Mouse (Mus musculus) retina, postnatal 1 day (tissue): Measurements from ENCODE around the gene Col4a1.

Source experiments
- DNase-seq: peaks from one replicate; pipeline ENCODE4 v3.0.0-alpha.2; 2012

The Col4a1 gene

DNA sequence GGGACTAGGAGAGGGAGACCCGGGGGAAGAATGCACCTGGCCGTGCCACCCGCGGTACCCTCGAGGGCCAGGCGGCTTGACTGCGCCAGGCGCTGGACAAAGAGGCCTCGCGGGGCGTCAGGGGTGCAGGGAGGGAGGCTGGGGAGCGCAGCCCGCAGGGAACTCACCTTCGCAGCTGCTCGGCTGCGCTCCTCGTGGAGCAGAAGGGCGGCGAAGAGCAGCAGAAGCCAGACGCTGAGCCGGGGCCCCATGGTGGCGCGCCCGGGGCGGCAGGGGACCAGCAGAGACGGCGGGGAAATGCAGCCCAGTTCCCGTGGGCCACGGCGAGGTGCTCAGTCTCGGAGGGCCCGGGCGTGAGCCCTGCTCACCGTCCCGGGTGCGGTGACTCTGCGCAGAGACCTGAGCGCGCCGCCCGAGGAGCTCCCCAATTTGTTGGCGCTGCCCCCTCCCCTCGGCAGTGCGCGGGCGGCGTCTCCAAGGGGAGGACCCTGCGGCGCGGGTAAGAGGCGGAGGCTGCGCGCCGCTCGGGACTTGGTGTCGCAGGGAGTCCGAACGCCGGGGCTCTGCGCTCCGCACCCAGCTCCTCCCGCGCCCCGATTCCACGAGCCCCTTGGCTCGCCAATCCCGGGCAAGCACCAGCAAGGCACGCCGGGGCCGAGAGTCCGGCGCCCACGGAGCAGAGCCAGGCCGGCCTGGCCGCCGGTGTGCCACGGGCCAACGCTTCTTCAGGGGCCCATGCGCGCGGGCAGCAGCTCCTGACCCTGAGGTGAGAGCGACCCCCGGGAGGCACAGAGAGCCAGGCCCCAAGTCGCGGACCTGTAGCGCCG, at the start of gene Col4a1, which contains the start of gene Col4a2:
TSS of gene Col4a1 (minus strand) at position 478 of the 827 bp plus-strand sequence.
TSS of gene Col4a2 (plus strand) at position 457 of the 827 bp plus-strand sequence.
- peak; percentile 83 for DNase-seq

DNA sequence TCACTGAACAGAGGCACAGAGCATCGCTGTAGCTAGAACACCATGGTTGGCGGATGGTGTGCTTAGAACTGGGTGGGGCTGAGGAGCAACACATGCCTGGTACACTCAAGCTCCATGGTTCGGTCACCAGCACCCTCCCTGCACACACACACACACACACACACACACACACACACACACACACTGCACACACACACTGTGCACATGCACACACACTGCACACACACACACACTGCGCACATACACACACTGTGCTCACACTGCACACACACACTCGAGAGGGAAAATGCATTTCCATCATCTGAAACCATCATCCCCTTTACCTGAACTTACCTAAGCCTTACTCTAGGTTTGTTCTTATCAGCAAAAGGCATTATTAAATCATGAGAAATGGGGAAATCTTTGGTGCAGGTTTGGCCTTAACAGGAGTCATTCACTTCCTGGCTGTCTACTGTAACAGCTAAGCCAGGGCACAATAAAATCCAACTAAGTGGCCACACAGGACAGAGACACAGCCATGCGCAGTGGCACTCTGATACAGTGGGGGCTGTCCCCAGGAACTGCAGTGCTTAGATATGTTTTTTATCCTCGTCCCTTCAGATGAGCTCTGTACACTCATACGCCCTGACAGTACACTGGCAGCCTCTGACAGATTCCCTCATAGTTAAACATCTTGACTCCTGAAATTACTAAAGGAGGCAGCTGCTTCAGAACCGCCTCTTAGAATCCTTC, 49.1 kb upstream of the Col4a1 start:
- DNase-seq = no peak

DNA sequence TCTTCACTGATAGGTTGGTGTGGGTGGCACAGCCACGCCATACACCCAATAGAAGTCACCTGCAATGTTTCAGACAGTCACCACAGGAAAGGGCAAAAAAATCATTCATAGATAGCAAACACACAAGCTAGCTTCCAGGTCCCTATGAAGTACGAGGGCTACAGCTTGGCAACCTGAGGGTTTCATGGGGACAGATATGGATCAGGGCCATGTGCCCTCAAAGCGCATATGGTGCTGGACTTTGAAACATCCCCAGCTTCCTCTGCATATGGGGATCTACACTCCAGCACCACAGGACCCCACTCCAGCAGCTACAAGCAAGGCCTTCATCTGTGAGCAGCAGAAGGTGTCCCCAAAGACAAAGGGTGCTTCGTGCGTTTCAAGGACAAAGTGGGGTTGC, 47.2 kb upstream of the Col4a1 start:
- no peak for DNase-seq

DNA sequence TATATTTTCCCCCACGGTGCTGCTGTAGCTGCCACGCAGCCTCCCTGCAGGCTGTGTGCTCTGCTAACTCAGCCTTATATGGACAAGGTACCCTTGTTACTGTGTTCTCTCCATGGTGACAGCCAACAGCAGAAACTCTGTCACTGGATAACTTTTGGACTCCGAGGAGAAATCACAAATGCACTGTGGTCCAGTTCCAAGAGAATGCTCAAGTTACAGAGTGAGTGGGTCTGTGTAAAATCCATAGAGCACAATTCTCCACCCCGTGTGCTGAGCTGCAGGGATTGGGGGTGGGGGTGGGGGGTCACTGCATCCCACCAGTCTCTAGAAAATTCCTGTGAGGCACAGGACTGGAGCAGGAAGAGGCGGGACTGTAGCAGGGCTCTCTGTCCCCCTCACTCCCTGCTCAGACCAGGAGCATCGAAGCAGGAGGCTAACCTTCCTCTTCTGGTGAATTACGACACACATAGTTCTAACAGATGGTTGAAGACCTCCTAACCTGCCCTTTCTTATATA, 45.4 kb upstream of the Col4a1 start:
- DNase-seq = no peak

DNA sequence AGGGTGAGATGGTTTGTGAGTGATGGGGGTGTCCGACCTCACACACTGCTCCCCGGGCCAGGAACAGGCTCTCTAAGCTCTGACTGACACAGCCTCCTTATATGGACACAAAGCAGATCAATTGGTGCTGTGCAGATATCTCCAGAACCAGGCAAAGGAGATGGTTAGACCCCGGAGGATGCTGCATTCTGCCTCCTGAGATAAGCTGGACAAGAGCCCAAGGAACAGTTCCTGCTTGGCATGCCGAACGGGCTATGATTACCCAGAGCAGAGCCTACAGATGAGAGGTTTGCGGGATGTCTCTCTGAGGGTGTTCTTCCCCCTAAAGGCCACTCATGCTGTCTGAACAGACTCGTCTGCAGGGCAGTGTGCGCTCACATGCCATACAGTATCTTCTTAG, 44.1 kb upstream of the Col4a1 start:
- DNase-seq = no peak

DNA sequence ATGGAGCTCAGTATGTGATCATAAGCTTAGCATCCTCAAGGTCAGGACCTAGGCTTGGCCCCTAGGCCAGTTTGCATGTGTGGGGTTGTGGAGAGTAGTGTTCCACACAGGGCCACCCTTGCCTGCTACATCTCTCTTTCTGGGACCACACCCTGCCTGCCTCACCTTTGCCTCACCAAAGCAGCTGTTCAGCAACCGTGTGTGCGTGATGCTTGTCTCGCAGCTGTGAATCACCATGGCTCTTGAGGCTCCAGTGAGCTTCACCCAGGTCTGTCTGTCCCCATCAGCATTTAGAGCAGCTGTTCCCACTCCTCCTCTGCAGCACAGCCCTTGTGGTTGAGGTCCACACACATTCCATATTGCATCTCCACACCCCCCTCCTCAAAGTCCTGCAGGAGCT, 43.3 kb upstream of the Col4a1 start:
- no peak for DNase-seq

DNA sequence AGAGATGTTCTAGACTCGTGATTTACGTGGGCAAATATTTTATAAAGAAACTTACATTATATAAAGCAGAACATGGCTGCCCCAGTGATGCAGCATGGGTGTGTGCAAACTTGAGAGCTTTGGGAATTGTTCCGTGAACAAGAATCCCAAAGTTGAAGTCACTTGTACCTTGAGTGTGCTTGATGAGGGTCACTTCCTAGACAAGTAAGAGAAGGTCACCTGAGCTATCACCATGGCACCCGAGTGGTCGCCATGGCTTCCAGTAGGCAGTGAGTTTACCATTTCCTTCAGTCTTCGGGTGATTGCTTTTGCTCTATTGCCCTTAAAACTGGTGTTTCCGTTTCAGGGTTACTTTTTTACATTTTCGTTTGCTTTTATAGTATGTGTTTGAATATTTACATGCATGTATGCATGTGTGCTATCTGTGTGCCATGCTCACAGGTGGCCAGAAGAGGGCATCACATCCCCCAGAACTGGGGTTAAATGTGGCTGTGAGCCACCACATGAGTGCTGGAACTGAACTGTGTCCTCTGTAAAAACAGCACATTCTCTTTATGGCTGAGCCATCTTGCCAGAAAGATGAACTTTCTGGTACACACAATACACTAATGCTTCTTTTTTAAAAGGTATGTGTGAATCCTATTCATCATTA, 42.3 kb upstream of the Col4a1 start:
- no peak for DNase-seq

DNA sequence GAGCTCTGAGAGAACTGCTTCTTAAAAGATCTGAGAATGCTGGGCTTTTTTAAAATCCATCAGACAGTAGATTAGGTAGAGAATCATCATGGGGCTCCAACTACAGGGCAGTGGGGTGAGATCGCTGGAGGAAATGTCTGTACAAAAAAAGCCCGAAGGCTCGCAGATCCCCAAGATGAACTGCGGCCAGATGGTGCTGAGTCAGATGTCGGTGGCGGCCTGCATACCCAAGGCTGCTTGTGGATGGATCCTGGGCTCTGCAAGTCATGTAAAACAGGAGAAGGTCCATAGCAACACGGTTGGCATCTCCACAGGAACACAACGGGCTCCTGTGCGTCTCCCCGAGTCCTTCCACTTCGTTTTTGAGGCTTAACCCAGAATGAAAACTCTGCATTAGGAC, 39.9 kb upstream of the Col4a1 start:
- no peak for DNase-seq

DNA sequence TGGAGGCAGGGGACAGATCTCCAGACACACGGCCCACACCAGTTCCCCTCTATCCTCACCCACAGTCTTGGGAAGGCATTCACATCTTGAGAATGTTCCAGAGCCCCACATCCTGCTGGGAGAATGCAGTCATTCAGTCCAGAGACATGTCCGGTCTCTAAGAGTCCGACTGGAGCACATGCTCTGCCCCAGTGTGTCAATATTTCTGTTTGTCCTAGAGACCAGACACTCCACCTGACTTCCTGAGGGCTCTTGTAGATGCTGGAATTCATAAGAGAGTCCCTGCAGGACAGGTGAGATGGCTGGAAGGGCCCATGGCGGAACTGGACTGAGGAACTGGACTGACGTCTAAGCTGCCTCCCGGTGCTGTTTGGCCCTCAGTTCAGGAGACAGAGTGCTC, 38.7 kb upstream of the Col4a1 start:
- no peak for DNase-seq

DNA sequence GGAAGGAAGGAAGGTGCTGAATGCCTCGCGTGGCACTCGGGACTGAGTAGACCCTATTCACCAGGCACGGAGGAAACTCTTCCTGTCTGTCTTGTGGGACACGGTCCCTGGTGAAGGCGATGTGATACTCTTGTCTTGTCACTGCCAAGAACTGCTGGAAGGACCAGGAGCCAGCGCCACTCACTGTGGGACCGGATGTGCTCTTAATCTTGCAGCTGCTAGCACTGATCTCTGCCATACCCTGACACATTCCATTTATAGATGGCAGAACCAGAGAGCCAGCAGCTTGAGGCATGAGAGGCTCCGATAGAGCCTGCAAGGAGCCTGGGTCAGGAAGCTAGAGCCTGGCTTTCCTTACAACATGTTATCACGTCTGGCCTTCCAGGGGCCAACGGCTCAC, 36.0 kb upstream of the Col4a1 start:
- no peak for DNase-seq

DNA sequence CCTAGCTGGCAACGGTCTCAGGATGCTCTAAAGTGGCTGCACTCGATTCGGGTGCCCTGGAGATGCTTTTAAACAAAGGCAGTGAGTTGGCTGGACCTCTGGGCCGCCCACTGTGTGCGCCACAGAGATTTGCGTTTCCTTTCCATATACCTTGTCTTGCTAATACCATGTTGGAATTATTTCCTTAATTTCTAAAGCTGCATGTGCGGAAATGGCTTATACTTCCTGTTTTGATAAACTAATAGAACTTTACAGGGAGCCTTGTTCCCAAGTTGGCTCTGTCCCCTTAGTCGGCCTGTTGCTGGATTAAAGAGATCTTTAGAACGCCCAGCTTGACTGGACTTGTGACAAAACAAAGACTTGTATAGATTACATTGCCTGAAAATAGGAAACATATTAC, 35.1 kb upstream of the Col4a1 start:
- DNase-seq = no peak

DNA sequence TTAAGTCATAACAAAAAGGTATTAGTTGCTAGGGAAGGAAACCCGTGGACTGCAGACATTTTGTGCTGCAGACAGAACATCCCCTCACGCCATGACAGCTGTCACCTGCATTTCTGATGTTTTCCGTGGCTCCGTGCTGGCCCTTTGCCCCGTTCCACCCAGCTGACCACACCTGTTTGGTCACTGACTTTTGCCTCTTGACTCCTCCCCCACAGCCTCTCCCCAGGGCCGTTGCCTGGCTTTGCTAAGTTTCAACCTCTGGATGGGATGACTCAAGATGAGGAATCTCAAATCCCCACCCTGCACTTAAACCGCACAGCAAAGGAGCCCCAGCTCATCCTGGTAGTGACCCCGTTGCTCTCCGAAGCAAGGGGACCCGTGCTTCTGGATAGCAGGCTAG, 33.6 kb upstream of the Col4a1 start:
- no peak for DNase-seq

DNA sequence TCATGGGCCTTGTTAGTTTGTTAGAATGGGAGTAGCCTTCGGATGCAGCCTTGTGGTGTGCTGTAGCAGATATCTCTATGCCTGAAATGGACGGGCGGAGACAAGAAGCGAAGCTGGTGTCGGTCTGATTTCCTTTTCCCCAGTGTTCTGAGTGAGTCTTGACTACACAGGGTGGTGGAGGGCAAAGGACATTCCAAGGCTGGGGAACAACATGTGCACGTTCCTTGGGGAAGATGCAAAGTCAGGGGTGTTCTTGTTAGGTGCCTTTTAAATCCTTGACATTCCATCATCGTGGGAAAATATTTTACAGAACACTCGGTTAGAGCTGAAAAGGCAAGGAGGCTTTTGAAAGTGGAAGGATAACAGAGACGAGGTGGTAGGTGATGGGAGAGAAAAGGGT, 31.8 kb upstream of the Col4a1 start:
- no peak for DNase-seq

DNA sequence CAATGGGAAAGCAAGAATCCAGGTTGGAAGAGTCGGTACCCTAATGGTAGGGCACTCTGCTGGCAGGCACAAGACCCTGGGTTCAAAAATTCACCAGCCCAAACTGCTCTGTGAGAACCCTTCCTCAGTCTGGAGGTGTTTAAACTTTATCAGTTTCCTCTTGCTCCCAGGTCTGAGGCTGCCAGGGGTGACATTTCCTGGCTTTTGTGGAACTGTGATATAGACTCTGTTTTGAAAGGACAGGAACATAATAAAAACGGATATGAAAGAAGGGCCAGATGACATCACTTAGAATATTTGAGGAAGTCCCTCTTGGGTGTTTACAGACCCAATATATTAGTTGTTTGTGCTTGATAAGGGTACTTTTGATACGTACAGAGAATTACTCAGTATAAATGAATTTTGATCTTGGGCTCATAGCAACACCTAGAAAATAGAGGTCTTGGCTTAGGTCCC, 28.5 kb upstream of the Col4a1 start:
- DNase-seq = no peak

DNA sequence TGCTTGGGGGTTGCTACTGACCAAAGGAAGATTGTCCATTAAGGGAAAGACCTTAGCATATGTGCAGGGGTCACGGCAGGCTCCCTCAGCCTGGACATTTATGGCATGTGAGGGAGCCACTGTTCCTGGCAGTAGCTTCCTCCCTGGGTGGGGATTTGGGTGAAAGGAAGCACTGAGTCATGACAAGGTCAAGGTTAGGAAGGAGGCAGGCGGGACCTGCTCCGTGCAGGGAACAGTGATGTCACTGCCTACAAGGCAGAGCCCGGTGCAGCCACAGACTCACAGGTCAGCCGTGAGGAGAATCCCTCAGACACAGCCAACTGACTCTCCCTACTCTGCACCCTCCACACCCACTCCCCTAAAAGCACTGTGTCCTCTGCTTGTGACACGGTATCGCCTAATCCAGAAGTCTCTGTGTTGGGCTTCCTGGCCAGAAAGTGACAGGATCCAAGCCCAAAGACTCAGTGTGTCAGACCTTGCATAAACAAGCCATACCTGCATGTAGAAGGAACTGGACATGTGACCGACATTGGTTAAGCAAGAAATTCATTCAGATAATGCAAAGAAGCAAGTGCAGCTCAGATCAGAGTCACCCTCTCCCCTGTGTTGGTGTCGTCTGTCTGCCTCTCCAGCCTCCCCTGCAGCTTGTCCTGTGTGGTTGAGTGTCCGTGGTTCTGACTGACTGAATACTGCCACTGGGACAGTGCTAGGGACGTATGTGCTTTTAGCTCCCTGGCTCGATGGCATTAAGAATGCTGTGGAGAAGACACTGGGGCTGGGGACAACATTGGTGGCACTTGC, 27.9 kb upstream of the Col4a1 start:
- DNase-seq = no peak

DNA sequence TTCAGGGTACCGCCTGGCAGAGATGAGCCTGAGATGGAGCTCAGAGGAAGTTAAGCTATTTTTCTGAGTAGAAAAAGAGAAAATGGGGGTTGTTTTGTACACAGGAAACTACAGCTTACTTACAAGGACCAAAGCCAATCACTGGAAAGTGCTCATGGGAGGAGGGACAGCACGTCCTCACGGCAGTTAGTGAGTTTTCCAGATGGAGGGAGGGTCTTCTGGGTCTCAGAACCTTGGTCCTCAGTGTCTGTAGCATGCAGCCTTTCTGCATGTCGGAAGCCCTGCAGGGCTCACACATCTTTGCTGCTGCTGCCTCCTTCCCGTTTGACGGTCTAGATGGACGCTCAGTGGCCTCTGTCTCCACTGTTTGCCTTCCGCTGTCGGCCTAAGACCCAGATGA, 25.9 kb upstream of the Col4a1 start:
- no peak for DNase-seq

DNA sequence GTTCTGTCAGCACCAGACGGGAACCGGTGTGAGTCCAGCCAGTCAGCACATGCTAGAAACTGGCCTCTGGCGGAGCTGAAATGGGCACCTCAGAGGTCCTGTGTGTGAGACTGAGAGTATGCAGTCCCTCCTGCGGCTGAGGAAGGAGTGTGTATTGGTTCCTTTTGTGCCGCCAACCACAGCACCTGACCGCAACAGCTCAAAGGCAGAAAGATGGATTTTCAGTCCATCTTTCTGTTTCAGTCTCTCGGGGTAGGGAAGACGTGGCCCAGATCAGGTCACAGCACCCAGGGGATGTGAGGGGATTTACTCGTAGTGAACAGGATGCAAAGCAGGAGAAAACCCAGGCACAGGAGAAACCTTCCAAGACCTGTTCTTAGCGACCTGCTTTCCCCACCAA, 25.0 kb upstream of the Col4a1 start:
- no peak for DNase-seq

DNA sequence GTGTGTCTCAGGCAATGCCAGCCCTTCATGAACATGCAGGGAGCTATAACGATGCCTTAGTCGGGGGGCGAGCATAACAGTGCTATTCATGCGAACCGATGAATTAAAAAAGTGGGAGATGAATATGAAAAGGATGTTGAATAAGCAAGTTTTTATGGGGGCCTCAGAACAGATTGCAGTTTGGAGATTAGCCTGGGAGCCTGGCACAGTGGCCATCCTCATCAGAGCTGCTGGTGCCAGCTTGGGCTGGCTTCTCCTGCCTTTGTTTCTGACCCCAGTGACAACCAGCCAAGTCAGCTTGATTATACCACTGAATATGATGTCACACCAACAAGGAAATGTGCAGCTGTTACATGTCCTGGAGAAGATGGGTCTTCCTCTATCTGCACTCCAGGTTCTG, 23.7 kb upstream of the Col4a1 start:
- peak; percentile 35 for DNase-seq

DNA sequence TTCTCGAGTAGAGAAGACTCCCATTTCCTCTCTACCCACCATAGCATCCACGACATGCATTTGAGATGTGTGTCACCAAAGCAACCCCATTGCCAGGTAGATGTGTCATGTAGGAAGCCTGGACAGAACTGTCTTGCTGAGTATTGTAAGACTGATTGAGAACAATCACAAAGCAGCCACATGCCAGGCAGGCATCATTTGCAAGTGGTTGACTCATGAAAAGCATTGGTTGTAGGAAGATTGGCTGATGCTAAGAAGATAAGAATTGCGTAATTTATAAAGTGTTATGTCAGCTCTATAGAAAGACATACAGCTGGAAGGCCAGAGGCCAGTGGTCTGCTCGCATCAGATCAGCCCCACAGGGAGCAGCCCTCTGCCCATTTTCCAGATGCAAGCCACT, 22.6 kb upstream of the Col4a1 start:
- DNase-seq = no peak

DNA sequence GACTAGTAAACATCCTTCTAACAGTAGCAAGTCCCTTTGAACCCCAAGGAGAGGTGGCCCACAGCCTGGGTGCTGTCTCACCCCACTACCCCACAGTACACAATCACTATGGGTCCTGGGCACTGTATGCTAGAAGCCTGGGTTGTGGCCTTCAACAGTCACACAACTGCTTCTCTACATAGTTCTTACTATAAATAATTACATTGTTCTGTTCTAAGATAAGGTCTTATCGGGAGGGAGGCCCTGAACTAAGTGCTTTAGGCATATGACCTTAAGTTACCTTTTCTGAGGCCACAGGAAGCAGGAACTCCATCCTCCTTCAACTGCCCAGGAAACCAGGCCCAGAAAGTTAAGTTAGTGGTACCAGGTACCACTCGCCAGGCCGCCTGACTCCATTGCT, 21.9 kb upstream of the Col4a1 start:
- DNase-seq = no peak

DNA sequence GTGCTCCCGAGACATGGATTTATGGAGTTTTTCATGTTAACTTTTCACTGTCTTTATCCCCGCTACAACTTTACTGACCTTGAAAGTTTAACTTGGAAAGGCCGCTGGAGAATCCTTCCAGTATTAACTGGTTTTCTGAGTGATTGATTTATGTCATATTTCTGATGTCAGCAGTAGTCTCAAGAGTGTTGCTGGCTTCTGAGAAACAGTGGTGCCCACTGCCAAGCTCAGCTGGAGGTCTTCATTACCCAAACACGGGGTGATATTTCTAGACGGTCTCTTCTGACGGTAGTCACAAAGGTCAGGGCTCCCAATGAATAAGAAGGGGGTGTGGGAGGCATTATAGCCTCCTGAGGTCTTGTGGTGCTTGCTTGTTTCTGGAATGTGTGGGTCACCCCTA, 21.1 kb upstream of the Col4a1 start:
- no peak for DNase-seq

DNA sequence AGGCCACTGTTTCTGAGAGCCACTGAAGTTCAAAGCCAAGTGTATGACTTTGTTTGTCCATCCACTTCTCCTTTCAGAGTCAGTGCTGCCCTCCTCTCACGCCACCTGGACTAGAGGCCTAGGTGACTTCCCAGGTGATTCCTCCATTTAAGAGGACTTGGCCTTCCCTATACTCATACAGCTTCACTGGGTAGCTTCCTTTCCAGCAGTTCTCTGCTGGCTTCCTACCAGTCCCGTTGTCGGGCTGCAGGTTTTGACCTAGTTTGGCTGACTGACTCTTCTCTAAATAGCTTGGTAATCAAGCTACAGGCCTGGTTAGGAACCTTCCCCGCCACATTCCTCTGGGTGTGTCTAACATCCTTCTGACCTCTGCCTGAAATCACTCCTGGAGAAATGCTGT, 18.9 kb upstream of the Col4a1 start:
- DNase-seq = peak; percentile 43
